Mouse (Mus musculus) limb, embryonic 14.5 days (tissue): Measurements from ENCODE around the gene Fam19a5. TPM values are rescaled to one million over a fixed set of nuclear protein-coding genes. Genes with fewer than 3 reads are reported as not detected.

Experiments
- ATAC-seq: fragments of 200-750 bp; cut with Nextera tagmentation; 2 replicates; pipeline ENCODE4 v1.8.0; 2017; ENCODE audit warnings: low read depth, moderate number of reproducible peaks, moderate TSS enrichment; ENCODE audit not compliant: low FRiP score
- DNase-seq: peaks from one replicate; pipeline ENCODE4 v3.0.0-alpha.2; 2015; ENCODE audit warnings: low spot score
- H3K27ac ChIP-seq: fragments of 300-500 bp; sonication (generic); replicated peaks from 2 replicates; pipeline ENCODE4 v1.5.1; 2014; ENCODE audit warnings: low read depth, mild to moderate bottlenecking, low read length, moderate library complexity, mixed read lengths
- H3K27me3 ChIP-seq: fragments of 300-500 bp; sonication (generic); 2 replicates; pipeline ENCODE4 v1.6.1; 2014; ENCODE audit warnings: low read length, mixed read lengths; ENCODE audit not compliant: control insufficient read depth, insufficient read depth
- H3K36me3 ChIP-seq: fragments of 300-500 bp; sonication (generic); 2 replicates; pipeline ENCODE4 v1.6.1; 2014; ENCODE audit warnings: mild to moderate bottlenecking, low read length, moderate library complexity, mixed read lengths; ENCODE audit not compliant: control insufficient read depth, insufficient read depth
- H3K4me1 ChIP-seq: fragments of 300-500 bp; sonication (generic); 2 replicates; pipeline ENCODE4 v1.6.1; 2014; ENCODE audit warnings: antibody characterized with exemption, low read length, mixed read lengths; ENCODE audit not compliant: control insufficient read depth, insufficient read depth
- H3K4me2 ChIP-seq: fragments of 300-500 bp; sonication (generic); replicated peaks from 2 replicates; pipeline ENCODE4 v1.6.1; 2014; ENCODE audit warnings: low read depth, mild to moderate bottlenecking, low read length, moderate library complexity; ENCODE audit not compliant: severe bottlenecking
- H3K4me3 ChIP-seq: fragments of 300-500 bp; sonication (generic); replicated peaks from 2 replicates; pipeline ENCODE4 v1.5.1; 2014; ENCODE audit warnings: low read length
- H3K9ac ChIP-seq: fragments of 300-500 bp; sonication (generic); 2 replicates; pipeline ENCODE4 v1.6.1; 2014; ENCODE audit warnings: mild to moderate bottlenecking, low read depth, low read length, moderate library complexity; ENCODE audit not compliant: severe bottlenecking
- H3K9me3 ChIP-seq: fragments of 300-500 bp; sonication (generic); 2 replicates; pipeline ENCODE4 v1.6.1; 2016; ENCODE audit warnings: low read length; ENCODE audit not compliant: control insufficient read depth
- POLR2A ChIP-seq: fragments of 200-500 bp; IDR thresholded peaks from 2 replicates; pipeline ENCODE4 v1.8.0; 2012; ENCODE audit warnings: inconsistent platforms, mild to moderate bottlenecking, moderate library complexity, borderline replicate concordance; ENCODE audit not compliant: insufficient read depth, insufficient read length; ENCODE audit errors: extremely low read depth
- WGBS: fragments of 180-500 bp; shearing (Covaris S2); extraction: QIAGEN DNeasy Blood & Tissue Kit; methylation state at CpG from one replicate; pipeline ENCODE4 v1.1.7; 2014; 5-methylcytosine and 5-hydroxymethylcytosine counted together
- polyA plus RNA-seq, 2 experiments: library from polyadenylated mRNA; depleted of rRNA in 1 of 2; stranded (reverse) in 1 of 2; unstranded in 1 of 2; fragments of >200 nt; fragmentation: Nextera tagmentation in 1 of 2; extraction: Ambion mirVana in 1 of 2; gene quantifications; 2 replicates each; pipeline versions ENCODE4 v1.2.1 to v1.2.3; 2012 to 2014

The Fam19a5 gene
- polyA plus RNA-seq, 2 experiments: 4.8 to 8.4 TPM

GRCm38 (mm10) chr15:87605504-87606280 is 61.6 kb downstream of the Fam19a5 start:
- no peak overlapping the region for H3K4me3 ChIP-seq
- DNase-seq: no peak
- no peak overlapping the region for H3K4me2 ChIP-seq
- WGBS: 64% methylated on average over 9 of the region's 9 CpGs
- no peak overlapping the region for H3K27ac ChIP-seq
- no peaks in the 10 kb centered on the region for H3K9me3 ChIP-seq
- H3K4me1 ChIP-seq: no peaks in the 10 kb centered on the region
- no peak overlapping the region for H3K9ac ChIP-seq
- H3K36me3 ChIP-seq: no peaks in the 10 kb centered on the region
- no peak for ATAC-seq
- TF ChIP-seq POLR2A: no peak
- H3K27me3 ChIP-seq: no peaks in the 10 kb centered on the region

GRCm38 (mm10) chr15:87606702-87607101 is 62.6 kb downstream of the Fam19a5 start:
- no peaks in the 10 kb centered on the region for H3K27me3 ChIP-seq
- H3K4me1 ChIP-seq: no peaks in the 10 kb centered on the region
- H3K27ac ChIP-seq: no peak overlapping the region
- H3K36me3 ChIP-seq: no peaks in the 10 kb centered on the region
- ATAC-seq (no peak), DNase-seq (no peak)
- no peak for TF ChIP-seq POLR2A
- no peak overlapping the region for H3K4me3 ChIP-seq
- H3K9ac ChIP-seq: no peak overlapping the region
- H3K4me2 ChIP-seq: no peak overlapping the region
- WGBS: 78% methylated on average over 10 of the region's 10 CpGs
- H3K9me3 ChIP-seq: no peaks in the 10 kb centered on the region

GRCm38 (mm10) chr15:87609236-87609635 is 65.1 kb downstream of the Fam19a5 start:
- no peaks in the 10 kb centered on the region for H3K9me3 ChIP-seq
- TF ChIP-seq POLR2A: no peak
- 67% methylated on average over 1 of the region's 1 CpGs for WGBS
- ATAC-seq (no peak), DNase-seq (no peak)
- no peaks in the 10 kb centered on the region for H3K27me3 ChIP-seq
- H3K4me3 ChIP-seq: no peak overlapping the region
- no peaks in the 10 kb centered on the region for H3K36me3 ChIP-seq
- no peak overlapping the region for H3K4me2 ChIP-seq
- H3K9ac ChIP-seq: no peak overlapping the region
- no peak overlapping the region for H3K27ac ChIP-seq
- no peaks in the 10 kb centered on the region for H3K4me1 ChIP-seq

GRCm38 (mm10) chr15:87623966-87624609 is 80.0 kb downstream of the Fam19a5 start:
- H3K27me3 ChIP-seq: peaks cover 19% of the 10 kb centered on the region

GRCm38 (mm10) chr15:87624610-87625091 is 80.6 kb downstream of the Fam19a5 start:
- ATAC-seq (no peak; the same call in 1 of the 2 replicates), DNase-seq (no peak)
- TF ChIP-seq POLR2A: no peak
- Histone ChIP-seq H3K4me3 (peak overlapping the region; percentile 64), H3K9me3 (no peaks in the 10 kb centered on the region), H3K4me2 (peak overlapping the region; percentile 84), H3K9ac (peak overlapping the region; percentile 72), H3K4me1 (0 out of 2 replicates have a peak, but pooled peaks cover 4% of the 10 kb centered on the region), H3K27ac (0 out of 2 replicates have a peak overlapping the region, but pooled peaks have one; percentile 26), H3K27me3 (peaks cover 19% of the 10 kb centered on the region), H3K36me3 (no peaks in the 10 kb centered on the region)
- WGBS: under 1% methylated on average over 24 of the region's 76 CpGs

More at GRCm38 (mm10) chr15:87623966-87624609, 80.0 kb downstream of the Fam19a5 start:
- 0 out of 2 replicates have a peak overlapping the region, but pooled peaks have one; percentile 26 for H3K27ac ChIP-seq
- peak overlapping the region; percentile 72 for H3K9ac ChIP-seq
- under 1% methylated on average over 37 of the region's 86 CpGs for WGBS
- H3K36me3 ChIP-seq: no peaks in the 10 kb centered on the region
- peak overlapping the region; percentile 64 for H3K4me3 ChIP-seq
- H3K4me2 ChIP-seq: peak overlapping the region; percentile 84
- 0 out of 2 replicates have a peak, but pooled peaks cover 4% of the 10 kb centered on the region for H3K4me1 ChIP-seq
- no peak for TF ChIP-seq POLR2A
- ATAC-seq (peak; percentile 89), DNase-seq (peak; percentile 83)
- H3K9me3 ChIP-seq: no peaks in the 10 kb centered on the region
